Mouse (Mus musculus) megakaryocyte-erythroid progenitor cell, adult 5-6 weeks (primary cell): Measurements from ENCODE around the gene Gm7257. TPM values are rescaled to one million over a fixed set of nuclear protein-coding genes. Genes with fewer than 3 reads are reported as not detected.

Source experiments
- ATAC-seq: replicated peaks from 2 replicates; pipeline ENCODE4 v1.8.0; 2016; ENCODE audit warnings: mild to moderate bottlenecking, inconsistent platforms; ENCODE audit not compliant: severe bottlenecking, poor library complexity, low FRiP score, low TSS enrichment
- total RNA-seq, 2 experiments: library from RNA; stranded (forward) in 1 of 2; stranded (reverse) in 1 of 2; fragments of 200-1000, 215-1000 nt in 1 of 2; fragments of >200 nt in 1 of 2; fragmentation: Nextera tagmentation in 1 of 2; gene quantifications; 2 replicates each; pipeline ENCODE4 v1.2.3; 2014 to 2017

The Gm7257 gene
- total RNA-seq (2014; fragmentation: Nextera tagmentation) (not detected in 2 replicates), total RNA-seq (2017) (not detected in 2 replicates)

DNA sequence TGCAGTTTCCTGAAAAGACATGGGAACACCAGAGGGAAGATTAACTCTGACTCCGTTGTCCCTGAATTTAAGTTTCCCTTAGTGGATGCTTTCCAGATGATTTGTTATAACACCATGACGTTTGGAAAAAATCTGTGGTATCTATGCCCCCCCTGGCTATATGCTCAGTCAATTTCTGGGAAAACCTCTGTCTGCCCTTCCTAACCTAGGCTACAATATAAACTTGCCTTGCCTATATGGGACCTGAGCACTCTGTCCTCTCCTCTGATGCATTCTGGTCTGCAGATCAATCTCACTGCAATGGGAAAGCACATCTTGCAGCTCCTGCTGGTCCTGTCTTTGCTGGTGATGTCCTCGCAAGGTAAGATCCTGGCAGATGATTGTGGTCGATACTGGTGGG is at the start of gene Gm7257:
Gene Gm7257 (plus strand): TSS at position 301 of the 400 bp plus-strand sequence.
- ATAC-seq, result no peak

DNA sequence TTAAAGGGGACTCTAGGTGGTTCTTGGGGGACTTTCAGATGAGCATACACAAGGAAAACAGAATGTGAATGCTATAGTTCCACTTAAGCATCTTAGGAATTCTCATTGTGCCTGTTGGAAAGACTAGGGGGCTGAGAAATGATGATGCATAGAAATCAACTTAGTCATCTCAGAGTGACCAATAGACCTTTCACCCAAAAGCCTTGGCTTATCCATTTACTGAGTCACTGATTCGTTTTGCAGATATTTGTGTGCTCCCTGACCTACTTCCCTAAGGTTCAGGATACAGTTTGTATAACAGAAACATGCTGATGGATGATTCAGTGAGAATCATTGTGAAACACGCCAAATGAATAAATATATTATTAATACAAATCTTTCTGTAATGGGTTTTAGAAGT is 28.7 kb upstream of the Gm7257 start:
- no peak for ATAC-seq

DNA sequence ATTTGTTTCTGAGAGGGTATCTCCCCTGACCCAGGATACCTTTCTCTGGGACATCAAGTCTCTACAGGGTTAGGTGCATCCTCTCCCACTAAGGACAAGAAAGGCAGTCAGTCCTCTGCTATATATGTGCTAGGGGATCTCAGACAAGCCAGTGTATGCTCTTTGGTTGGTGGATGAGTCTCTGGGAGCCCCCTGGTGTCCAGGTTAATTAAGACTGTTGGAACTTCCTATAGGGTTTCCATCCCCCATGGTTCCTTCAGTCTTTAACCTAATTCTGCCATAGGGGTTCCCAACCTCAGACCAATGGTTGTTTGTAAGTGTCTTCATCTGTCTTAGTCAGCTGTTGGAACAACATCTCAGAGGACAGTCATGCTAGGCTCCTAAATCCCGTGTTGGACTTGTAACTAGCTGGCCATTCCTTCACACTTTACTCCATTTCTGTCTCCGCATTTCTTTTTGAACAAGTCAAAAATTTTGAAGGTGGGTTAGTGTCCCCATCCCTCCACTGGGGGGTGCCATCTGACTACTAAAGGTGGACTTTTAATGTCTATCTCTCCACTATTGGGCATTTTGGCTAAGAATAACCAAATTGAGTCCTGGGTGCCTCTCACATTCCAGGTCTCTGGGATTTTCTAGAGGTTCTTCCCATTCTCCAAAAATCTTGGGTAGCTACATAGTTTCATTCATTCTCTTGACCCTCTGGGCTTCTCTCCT is 3.5 kb downstream of the Gm7257 start:
- ATAC-seq, result no peak

DNA sequence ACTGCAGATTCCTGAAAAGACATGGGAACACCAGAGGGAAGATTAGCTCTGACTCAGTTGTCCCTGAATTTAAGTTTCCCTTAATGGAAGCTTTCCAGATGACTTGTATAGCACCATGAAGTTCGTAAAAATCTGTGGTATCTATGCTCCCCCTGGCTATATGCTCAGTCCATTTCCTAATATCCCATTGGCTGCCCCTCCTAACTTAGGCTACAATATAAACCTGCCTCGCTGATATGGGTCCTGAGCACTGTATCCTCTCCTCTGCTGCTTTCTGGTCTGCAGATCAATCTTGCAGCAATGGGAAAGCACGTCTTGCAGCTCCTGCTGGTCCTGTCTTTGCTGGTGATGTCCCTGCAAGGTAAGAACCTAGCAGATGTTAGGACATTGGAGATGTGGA is 43.7 kb downstream of the Gm7257 start, which contains the start of gene Gm9513:
Gene Gm9513 (plus strand): TSS at position 301 of the 400 bp plus-strand sequence.
- no peak for ATAC-seq

Other genes starting within 250 kb of the Gm7257 start
- not detected in 2 replicates for gene Gm9513, start 43.8 kb downstream of the Gm7257 start, total RNA-seq (2014; fragmentation: Nextera tagmentation)
- gene Gm9513, start 43.8 kb downstream of the Gm7257 start, total RNA-seq (2017), result not detected in 2 replicates
- not detected in 2 replicates for gene Gm5615, start 110.1 kb downstream of the Gm7257 start, total RNA-seq (2014; fragmentation: Nextera tagmentation)
- not detected in 2 replicates for gene Gm5615, start 110.1 kb downstream of the Gm7257 start, total RNA-seq (2017)
- gene Gm17689, start 150.8 kb downstream of the Gm7257 start, total RNA-seq (2014; fragmentation: Nextera tagmentation), result not detected in 2 replicates
- gene Gm17689, start 150.8 kb downstream of the Gm7257 start, total RNA-seq (2017), result not detected in 2 replicates
- gene A630095E13Rik, start 211.5 kb downstream of the Gm7257 start, total RNA-seq (2014; fragmentation: Nextera tagmentation), result not detected in 2 replicates
- not detected in 2 replicates for gene A630095E13Rik, start 211.5 kb downstream of the Gm7257 start, total RNA-seq (2017)